Mouse (Mus musculus) monocyte, adult 5-6 weeks (primary cell): ENCODE data around the gene Pdpk1. TPM values are rescaled to one million over a fixed set of nuclear protein-coding genes. Genes with fewer than 3 reads are reported as not detected.
A peak's percentile ranks its signal among the peaks of the same experiment; 100 is the strongest.

Experiments
- ATAC-seq: fragments of 153-309, 156-312 bp; replicated peaks from 2 replicates; pipeline ENCODE4 v1.8.0; 2017; ENCODE audit warnings: mild to moderate bottlenecking; ENCODE audit not compliant: low TSS enrichment, insufficient number of reproducible peaks, severe bottlenecking, poor library complexity, low FRiP score
- total RNA-seq: library from RNA; stranded (forward); fragments of 200-1000, 200-491, 200-594 nt; gene quantifications from 3 replicates; pipeline ENCODE4 v1.2.3, GENCODE M21; 2017

Pdpk1 gene
- total RNA-seq, 1 experiment from 2014 or later, result 37.3 TPM

DNA sequence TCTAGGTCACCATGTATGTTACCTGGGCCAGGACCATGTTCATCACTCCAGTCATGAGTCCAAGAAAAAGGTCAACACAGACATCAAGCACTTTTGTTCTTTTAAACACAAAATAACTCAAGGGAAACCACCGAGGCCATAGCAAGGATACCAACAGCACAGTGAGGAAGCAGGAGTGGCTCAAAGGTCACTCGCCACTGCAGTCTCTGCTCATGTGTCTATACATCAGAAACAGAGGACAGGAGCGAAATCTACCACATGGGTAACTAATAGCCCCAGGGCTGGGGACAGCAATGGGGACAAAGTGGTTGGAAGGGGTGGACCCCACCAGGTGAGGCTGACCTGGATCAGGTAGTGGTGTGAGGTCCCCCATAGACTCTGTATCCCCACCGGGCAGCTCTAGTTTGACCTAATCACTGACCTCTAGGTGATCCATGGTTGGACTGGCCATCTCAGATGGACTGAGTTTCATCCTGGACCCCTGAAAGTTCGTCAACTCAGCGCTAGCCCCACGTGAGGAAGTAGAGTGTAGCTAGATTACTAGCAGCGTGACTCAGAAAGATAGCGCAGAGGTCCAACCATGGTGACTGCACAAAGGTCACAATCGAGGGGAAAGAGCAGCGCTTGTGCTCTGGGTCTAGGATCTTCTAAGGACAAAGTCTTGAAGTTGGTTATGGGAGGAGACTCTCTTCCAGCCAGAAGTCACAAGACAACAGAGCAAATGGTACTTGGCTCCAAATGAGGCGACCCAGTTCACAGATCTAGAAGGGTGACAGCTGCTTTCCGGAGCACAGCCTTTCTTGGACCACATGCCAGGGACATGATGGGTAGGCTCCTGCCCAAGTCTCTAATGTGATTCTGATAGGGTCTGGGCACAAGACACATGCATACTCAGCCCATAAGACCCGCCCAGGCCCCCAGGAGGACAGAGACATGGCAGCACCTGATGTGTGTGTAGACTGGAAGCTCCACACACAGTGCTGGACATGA lies 93.8 kb downstream of the Pdpk1 start:
- no peak for ATAC-seq

DNA sequence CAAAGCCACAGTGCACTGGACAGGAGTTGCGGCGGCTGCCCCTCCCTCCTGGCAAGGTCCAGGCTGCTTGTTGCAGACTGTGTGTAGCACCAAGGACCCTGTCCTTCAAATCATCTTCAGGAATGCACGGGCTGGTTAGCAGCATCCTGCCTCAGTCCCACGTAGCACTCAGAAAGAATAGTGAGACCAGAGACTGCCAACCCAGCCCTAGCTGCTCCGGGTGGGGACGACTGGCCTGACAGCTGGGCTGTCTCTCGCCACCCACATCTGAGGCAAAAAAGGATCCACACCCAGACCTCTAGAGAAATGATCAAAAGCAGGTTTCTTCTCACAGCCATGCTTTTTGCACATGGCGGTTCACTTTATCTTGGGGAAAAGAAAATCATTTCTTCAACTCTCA lies 101.7 kb downstream of the Pdpk1 start:
- ATAC-seq, result no peak

DNA sequence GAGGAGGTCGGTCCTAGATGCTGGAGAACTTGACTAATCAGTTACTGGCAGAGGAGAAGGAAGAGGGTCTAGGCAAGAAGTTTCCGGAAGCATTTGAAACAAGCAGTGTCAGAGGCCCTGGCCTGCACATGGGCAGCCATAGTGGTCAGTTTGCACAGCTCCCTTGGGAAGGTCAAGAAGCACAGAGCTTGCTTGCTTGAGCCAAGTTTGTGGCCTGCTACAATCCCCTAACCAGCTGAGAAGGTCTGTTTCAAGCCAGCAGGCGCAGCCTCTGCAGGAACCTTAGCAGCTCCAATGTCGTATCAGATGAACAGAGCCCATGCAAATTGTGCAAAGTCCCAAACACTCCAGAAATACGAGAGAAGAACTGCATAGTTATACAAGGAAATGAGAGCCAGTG lies 102.7 kb downstream of the Pdpk1 start:
- no peak for ATAC-seq

DNA sequence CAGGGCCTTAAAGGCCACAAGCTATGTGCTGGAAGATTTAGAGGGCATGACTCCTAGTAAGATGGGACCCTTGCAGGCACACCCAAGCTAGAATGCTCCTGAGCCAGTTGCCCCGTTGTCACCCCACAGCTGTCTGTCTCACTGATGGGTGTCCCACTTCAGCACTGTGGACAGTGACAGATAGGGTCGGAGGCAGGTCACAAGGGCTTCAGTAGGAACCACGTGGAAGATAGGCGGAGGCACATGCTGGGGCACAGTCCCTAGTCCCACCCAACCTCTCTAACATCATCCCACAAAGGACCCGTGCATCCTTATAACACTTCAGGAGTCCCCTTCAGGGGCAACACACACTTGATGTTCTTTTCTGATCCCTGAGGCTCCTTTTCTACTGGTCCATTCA lies 104.7 kb downstream of the Pdpk1 start:
- ATAC-seq, result no peak

DNA sequence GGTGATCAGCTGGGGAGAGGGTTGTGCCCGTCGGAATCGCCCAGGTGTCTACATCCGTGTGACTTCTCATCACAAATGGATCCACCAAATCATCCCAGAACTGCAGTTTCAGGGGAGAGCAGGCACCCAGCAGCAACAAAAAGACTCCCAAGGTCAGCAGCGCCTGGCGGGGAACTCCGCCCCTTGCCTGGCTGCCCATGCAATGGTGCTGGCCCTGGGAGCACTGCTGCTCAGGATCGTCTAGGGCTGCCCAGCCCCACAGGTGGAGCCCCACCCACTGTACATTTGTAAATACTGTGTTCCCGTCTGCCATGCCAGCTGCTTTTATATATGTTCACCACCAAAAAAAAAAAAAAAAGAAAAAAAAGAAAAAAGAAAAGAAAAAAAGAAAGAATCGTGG lies 105.1 kb downstream of the Pdpk1 start:
- ATAC-seq, result no peak

DNA sequence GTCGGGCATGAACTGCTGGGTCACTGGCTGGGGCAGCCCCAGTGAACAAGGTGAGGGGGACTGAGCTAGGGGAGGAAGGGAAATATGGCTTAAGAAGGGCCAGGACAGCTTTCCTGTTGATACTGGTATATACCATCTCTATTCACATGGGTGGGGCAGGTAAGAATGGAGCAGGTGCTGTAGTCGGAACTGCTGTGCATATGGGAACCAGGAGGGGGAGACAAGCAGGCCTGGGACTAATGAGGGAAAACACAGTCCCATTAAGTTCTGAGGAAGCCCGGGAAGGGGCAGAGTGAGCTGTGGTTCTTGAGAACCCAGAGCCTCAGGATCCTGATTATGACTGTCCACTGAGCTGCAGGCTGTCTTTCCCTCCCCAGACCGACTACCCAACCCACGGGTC lies 106.2 kb downstream of the Pdpk1 start:
- no peak for ATAC-seq

DNA sequence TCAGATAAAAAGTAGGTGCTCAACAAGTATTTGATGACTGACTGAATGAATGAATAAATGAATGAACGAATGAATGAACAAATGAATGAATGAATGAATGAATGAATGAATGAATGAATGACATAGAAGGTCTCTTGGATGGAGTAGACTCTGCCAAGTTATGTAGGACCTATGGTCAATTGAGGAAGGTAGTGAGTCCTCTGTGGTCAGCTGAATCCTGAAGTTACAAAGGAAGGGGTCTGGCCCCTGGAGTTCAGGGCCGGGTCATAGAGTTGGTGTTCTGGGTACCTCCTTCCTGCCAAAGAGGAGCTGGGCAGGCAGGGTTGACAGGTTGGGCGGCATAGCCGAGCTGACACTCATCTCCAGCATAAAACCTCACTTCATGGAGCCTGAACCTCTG lies 112.9 kb downstream of the Pdpk1 start, which contains the start of gene Prss27:
Prss27 (plus strand) TSS at position 301 of the 400 bp plus-strand sequence.
- no peak for ATAC-seq

DNA sequence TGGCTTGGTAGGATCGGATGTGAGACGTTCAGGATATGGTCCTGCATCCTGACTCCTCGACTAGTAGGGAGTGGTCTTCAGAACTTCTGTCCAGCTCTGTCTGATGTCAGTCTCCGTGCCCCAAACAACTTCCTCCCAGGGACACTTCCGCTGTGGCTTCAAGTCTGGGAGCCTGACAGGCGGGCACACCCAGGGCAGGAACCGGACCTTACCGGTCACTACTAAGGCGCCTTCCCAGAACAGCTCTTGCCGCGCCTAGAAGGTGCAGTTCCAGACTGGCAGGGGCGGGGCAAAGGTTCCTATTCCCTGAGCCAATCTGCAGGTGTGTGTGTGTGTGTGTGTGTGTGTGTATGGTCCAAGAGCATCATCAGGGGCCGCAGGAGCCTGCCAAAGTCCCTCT lies 113.4 kb downstream of the Pdpk1 start:
- peak; percentile 71 for ATAC-seq

DNA sequence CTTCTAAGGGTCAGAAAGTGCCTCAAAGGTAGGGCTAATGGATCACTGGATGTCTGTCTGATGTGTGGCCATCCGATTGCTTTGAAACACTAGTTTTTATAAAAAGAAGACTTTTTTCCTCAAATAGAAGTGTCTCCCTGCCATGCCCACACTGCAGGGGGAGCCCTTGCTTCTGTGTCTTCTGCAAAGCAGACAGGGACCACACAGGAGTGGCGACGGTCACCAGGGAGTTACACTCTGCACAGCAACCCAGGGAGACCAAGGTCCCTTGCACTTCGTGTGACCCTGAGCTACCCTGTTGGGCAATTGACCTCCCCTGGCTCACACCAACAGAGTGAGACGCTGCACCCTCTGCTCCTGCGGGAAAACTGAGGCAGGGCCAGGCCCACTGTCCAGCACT lies 113.8 kb downstream of the Pdpk1 start:
- ATAC-seq, result peak; percentile 54

DNA sequence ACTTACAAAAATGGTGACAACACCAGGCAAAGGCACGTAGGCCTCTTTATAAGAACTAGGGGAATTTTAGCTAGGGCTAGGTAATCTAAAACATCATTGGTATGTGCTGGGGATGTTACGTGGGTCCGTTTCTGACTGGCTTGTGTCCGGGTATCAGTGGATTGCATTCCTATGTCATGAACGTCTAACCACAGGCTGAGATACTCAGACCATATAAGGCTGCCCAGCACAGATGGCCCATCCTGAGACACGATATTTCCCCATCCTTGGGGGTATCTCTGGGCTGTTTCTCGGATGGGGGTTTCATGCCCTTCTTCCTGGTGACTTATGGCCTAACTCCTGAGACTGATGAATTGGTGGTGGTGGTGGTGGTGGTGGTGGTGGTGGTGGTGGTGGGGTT lies 115.6 kb downstream of the Pdpk1 start:
- ATAC-seq, result no peak

DNA sequence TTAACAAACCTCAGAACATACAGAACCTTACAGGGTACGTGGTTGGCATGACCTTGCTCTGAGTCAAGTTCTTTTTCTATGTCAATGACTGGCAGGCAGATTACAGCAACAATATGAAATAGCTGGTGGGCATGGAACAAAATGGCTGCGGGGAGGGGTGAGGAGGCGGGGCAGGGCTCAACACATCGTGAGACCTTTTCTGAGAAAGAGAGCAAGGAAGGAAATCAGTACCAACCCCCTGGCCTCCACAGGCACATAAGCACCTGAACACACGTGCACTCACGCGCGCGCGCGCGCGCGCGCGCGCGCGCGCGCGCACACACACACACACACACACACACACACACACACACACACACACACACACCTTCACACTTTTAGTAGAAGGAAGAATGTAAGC lies 120.2 kb downstream of the Pdpk1 start:
- no peak for ATAC-seq

DNA sequence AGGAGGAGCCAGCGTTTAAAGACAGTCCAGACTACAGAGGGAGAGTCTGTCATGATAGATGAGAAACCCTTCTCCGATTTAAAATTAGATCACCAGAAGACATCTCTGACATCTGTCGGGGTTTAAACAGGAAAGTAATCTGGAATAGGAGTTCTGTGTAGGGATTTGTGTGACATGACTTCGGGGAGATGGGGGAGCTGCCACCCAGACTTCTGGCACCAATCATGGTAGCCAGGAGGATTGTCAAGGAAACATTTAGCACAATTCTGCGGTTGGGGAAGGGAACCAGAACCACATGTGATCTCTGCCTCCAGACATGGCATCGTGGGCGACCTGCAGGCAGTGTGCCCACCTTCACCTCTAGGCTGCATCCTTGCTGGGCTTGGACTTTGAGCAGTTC lies 121.2 kb downstream of the Pdpk1 start:
- no peak for ATAC-seq

Other genes with a start within 250 kb of the Pdpk1 start
- not detected in 3 replicates for gene Dcpp3, start 233.5 kb downstream of the Pdpk1 start, total RNA-seq
- not detected in 3 replicates for gene Sbp, start 209.3 kb downstream of the Pdpk1 start, total RNA-seq
- not detected in 3 replicates for gene Sbpl, start 195.7 kb downstream of the Pdpk1 start, total RNA-seq
- 0.76 to 1.2 TPM in 2 of 3 replicates, not detected in the other for gene Prss30, start 170.4 kb downstream of the Pdpk1 start, total RNA-seq
- gene Prss22, start 152.8 kb downstream of the Pdpk1 start, total RNA-seq, result not detected in 3 replicates
- not detected in 3 replicates for gene Prss27, start 112.8 kb downstream of the Pdpk1 start, total RNA-seq
- 15.4 to 22.7 TPM (median 16.9 TPM) in 3 replicates for gene Kctd5, start 77.4 kb downstream of the Pdpk1 start, total RNA-seq
- 6.5 to 24.6 TPM (median 24.4 TPM) in 3 replicates for gene Amdhd2, start 12.8 kb upstream of the Pdpk1 start, total RNA-seq
- 55.6 to 90.6 TPM (median 83.3 TPM) in 3 replicates for gene Atp6v0c, start 18.8 kb upstream of the Pdpk1 start, total RNA-seq
- 0.68 to 1.0 TPM (median 0.96 TPM) in 3 replicates for gene Tbc1d24, start 54.6 kb upstream of the Pdpk1 start, total RNA-seq
- gene Ntn3, start 58.6 kb upstream of the Pdpk1 start, total RNA-seq, result not detected in 3 replicates
- 2.9 to 6.6 TPM (median 3.1 TPM) in 3 replicates for gene Tedc2, start 69.9 kb upstream of the Pdpk1 start, total RNA-seq
- gene Ccnf, start 100.6 kb upstream of the Pdpk1 start, total RNA-seq, result 1.6 to 4.6 TPM (median 2.0 TPM) in 3 replicates
- gene Abca17, start 200.1 kb upstream of the Pdpk1 start, total RNA-seq, result not detected in 3 replicates
- 29.2 to 35.4 TPM (median 29.7 TPM) in 3 replicates for gene Abca3, start 201.0 kb upstream of the Pdpk1 start, total RNA-seq